Mouse (Mus musculus) frontal cortex, postnatal 36 days (tissue): ENCODE data around the gene Grik1.

Experiments used
- DNase-seq, 2 experiments: peaks; one replicate each; pipeline ENCODE4 v3.0.0; 2022; ENCODE audit warnings: low spot score in 2 of 2

Gene Grik1

GRCm38 (mm10) chr16:88290132-88290772, at the start of gene Grik1:
Gene Grik1 (minus strand): TSS chr16:88290265.
- peak; percentile 21 to 33 for DNase-seq

DNA sequence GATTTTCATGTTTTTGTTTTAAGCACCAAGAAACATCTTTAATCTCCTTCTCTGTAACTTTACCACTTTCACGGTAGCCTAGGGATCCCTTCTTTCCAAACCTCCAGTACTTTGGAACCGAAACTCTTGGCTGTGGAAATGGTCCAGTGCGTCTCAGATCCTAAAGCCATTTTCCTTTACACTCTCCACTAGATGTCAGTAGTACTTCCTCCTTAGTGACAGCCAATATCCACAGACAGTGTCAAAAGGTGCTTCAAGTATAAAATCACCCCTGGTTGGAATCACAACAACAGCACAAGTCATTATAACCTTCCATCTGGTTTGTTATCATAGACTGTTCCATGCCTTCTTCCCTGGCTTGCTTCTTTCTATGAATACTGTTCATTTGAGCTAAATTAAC, 4.1 kb upstream of the Grik1 start:
- no peak for DNase-seq

GRCm38 (mm10) chr16:88289421-88290081, 514 bp downstream of the Grik1 start:
- peak in 1 of 2 experiments; percentile 17 for DNase-seq

DNA sequence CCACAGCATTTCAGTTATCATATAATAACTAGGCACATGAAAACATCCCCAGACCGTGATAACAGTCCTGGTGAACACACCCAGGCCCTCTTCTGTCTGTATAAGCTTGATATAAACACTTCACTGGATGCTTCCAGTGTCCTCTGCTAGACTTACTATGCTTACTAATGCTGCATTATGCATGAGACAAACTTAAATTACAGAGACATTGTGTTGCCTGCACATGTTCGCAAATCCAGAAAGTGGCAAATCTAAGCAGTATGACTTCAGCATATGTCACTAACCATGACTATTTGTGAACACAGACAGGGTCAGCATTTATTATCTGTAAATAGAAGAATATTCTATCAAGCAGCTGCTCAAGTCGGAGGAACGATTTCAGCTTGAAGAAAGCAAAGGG, 31.7 kb downstream of the Grik1 start:
- no peak for DNase-seq

- DNase-seq, result no peak
Observed at GRCm38 (mm10) chr16:88257072-88257471, 33.0 kb downstream of the Grik1 start.

DNA sequence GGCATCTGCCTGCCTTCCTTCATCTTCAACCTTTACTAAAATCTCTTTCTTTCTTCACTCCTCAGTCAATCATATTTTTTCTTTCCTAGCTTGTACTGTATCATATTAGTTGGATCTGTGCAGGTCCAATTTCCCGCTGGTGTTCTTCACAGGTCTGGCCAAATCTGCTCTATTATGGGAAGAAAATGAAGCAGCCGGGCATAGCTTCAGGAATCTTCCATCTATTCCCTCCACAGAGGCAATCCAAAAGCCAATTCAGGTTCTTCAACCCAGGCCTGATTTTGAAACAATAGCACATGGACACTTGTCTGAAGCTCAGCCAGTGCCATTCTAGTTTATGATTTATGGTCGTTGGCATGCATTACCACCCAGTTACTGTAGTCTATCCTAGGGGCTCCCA, 34.0 kb downstream of the Grik1 start:
- no peak for DNase-seq

GRCm38 (mm10) chr16:88252676-88253075, 37.4 kb downstream of the Grik1 start:
- no peak for DNase-seq

DNA sequence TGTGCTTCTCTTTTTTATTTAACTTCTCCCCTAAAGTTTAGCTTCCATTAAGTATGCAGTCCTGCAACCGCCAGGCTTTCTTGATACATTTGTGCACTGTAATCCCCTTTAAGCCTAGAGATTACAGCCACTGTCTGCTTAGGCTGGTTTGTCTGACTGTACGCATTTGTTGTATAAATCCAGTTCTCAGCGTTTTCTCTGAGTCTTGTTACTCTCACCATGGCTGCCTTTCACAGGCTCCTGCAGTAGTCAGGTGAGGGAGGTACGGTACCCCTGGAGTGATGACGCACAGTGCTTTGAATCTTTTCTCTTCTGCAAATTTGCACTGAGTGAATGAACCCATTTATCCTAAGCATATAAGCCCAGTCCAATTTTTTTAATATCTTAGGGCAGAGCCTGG, 39.0 kb downstream of the Grik1 start:
- DNase-seq, result no peak

DNA sequence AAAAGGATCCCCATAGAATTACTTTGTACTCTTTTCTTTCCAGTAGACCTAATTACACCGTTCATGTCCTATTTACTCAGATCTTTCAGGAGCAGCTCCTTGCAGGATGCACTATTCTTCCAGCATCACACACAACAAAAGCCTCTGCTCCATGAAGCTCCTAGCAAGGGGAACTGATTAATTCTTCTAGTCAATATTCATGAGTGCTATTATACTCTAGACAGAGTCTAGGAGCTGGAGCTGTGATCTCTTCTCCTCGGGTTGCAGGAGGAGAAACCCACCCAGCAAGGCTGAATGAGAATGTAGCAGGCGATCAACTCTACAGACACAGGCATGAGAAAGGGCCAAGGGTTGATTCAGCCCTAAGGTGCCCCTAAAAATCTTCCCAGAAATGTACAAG, 40.2 kb downstream of the Grik1 start:
- no peak for DNase-seq

- no peak for DNase-seq
Observed at GRCm38 (mm10) chr16:88247586-88247985, 42.5 kb downstream of the Grik1 start.

DNA sequence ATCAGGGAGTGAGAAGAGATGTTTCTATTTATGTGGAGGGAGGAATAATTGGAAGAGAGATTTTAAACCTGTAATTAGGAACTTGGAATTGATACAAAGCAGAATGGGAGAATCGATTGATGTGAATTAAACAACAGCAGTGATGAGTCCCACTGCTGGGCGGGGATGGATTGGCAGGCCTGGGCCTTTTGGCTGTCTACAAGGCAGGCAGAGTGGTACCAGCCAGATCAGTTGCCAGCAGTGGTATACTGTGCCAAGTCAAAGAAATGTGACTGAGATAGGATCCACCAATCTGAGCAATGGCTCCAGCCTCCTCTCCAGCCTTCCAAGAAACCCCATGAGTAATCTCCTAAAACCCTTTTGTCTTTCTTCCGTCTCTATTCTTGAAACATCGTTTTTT, 45.4 kb downstream of the Grik1 start:
- DNase-seq, result no peak

DNA sequence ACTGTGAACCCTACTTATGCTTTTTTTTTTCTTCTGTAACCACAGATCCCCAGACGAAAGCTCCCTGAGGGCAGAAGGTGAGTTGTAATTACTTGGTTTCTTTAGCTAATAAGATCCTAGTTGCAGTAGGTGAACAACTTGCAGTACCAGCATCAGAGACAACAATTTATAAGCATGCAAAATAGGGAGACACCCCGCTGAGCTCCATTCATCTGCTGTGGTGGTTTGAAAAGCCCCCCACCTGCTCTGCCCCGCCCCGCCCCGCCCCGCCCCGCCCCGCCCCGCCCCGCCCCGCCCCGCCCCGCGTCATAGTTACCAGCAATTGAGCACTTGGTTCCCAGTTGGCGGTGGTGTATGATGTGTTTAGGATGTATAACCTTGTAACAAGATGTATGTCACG, 64.4 kb downstream of the Grik1 start:
- DNase-seq, result no peak

GRCm38 (mm10) chr16:88221932-88222331, 68.1 kb downstream of the Grik1 start:
- no peak for DNase-seq

DNA sequence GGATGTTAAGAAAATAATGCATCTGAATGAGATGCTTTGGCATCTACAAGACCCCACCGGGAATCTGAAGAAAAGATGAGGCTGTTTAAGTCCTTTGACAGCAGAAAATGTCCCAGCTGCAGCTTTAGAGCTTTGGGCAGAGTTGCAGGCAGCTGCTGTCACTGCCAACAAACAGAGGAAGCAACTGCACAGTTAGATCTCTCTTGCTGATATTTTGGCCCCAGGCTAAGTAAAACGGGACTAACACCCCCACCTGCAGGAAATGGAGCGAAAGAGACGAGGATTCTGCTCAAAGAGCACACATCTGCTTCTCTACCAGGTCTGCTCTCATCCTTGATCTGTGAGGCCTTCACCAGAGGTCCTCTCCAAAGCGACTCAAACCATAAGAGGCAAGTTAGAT, 77.5 kb downstream of the Grik1 start:
- no peak for DNase-seq

GRCm38 (mm10) chr16:88211852-88212251, 78.2 kb downstream of the Grik1 start:
- peak in 1 of 2 experiments; percentile 16 for DNase-seq

DNA sequence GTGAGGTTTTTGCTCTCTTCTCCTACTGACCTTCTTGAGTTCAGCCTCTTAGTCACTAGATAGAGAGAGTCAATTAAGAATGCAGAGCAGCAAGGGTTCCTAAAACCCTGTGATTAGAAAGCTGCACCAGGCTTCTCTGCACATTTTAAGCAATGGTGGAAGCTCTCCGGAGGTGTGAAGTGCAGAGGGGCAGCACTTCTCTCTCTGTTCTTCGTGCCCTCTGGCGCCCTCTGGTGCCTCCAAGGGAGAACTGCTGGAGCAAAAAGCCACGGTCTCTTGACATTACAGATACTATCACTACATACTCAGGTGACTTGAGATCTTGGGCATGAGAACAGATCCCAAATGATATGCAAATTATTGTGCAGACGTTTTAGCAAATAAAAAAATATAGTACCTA, 85.7 kb downstream of the Grik1 start:
- peak; percentile 49 to 79 for DNase-seq

- DNase-seq, result no peak
Observed at GRCm38 (mm10) chr16:88203985-88204384, 86.1 kb downstream of the Grik1 start.

DNA sequence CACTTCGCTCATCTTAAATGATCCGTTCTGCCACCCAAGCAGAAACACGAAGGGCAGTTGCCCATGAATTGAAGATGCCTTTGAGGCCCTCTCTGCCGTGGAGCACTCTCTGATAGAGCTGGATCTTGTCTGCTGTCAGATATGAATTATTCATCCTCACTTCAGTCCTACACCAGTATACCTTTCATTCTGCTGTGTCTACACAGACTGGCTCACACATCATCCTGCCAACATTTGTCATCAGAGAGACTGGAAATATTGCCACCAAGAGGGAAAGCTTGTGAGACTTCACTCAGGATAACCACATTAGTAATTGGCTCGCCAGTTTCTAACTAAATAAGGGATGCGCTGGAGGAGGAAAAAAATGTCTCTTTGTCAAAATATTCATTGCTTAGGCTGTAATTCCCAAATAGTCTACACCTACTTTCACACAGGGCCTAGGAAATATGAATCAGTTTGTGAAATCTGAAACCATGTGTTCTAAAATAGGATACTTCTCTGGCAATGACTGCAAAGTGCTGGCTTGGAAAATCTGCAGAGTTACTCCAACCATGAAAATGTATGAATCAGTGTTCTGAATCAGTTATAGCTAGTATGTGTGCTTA, 102.5 kb downstream of the Grik1 start:
- DNase-seq, result peak; percentile 9 to 35

GRCm38 (mm10) chr16:88178813-88179212, 111.3 kb downstream of the Grik1 start:
- DNase-seq, result no peak

DNA sequence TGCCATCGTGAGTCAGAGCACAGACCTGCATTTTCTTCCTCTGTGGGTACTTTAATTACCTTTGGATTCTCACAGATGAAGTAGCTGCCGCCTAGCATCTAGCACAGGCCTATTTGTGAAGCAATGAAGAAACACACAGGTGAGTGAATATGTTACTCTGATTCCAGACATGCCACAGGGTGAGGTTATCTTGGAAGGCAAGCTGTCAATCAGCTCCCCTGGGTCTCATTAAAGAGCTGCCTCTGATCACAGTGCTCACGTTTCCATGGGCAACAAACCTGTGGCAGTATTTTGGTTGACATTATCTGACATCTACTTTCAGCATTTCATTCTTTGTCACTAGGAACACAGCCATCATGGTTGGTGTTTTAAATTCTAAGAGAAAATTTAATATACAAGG, 112.7 kb downstream of the Grik1 start:
- no peak for DNase-seq

GRCm38 (mm10) chr16:88174083-88174721, 115.9 kb downstream of the Grik1 start:
- peak; percentile 34 to 70 for DNase-seq

GRCm38 (mm10) chr16:88166547-88166946, 123.5 kb downstream of the Grik1 start:
- DNase-seq, result no peak

GRCm38 (mm10) chr16:88142574-88142973, 147.5 kb downstream of the Grik1 start:
- no peak for DNase-seq
